Mouse (Mus musculus) cerebellum, adult 11 months (tissue): ENCODE data around the gene Inpp4b.
A peak's percentile ranks its signal among the peaks of the same experiment; 100 is the strongest.

Experiments
- DNase-seq: peaks from one replicate; pipeline ENCODE4 v3.0.0; 2022

Inpp4b gene

DNA sequence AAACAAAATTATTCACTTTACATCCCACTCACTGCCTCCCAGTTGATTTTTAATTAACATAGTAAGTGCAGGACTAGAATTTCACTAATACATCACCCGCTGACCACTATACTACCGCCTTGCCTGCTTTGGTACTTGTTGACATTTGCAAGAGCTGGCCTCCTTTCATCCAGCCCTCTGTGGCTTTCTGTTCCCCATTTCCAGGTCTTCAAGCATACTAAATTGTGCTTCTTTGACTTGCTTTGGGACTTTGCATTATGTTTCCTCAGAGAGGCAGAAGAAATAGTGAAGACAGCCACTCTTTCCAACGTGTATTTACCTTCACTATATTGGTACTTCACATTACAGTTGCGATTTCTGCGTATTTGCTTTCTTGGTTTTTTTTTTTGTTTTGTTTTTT lies 244.4 kb downstream of the Inpp4b start:
- no peak for DNase-seq

DNA sequence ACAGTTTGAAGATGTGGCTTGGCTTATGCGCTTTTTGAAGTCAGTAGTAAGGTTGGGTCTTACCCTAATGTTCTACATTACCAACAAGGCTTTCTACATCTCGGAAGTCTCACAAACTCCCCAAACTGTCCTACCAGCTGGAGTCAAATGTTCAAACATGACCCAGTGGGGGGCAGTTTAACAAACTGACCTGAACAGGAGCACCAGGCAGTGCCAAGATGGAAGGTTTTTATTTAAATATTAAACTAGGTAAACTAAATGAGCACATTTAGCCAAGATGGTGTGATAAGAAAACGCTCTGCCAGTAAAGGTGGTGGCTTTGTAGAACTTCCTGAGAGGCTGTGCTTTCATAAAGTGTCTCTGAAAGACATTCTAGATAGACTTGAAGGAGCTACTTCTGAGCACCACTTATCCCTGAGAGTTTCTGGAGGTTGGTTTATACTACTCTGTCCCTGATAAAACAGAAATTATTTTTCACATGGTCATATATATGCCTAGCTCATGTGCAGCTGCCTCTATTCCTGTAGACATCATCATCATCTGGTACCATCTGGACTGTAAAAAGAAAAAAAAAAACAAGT lies 251.9 kb downstream of the Inpp4b start:
- DNase-seq = no peak

DNA sequence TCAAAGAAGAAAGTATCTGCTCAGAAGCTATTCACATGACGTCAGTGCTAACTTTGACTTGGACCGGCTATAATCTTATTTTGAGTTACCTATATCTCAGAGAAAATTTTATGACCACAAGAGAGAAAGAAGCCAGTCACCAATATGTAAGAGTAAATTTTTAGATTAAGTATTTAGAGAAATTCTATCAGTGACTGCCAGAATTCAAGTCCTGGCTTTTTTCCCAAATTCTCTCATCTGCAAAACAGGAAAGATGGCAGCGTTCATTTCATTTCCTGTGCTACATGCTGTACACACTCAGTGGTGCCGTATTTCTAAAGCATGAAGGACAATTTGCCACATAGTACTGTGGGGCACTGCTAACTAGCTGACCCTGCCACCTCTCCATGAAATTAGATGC lies 256.9 kb downstream of the Inpp4b start:
- DNase-seq = no peak

DNA sequence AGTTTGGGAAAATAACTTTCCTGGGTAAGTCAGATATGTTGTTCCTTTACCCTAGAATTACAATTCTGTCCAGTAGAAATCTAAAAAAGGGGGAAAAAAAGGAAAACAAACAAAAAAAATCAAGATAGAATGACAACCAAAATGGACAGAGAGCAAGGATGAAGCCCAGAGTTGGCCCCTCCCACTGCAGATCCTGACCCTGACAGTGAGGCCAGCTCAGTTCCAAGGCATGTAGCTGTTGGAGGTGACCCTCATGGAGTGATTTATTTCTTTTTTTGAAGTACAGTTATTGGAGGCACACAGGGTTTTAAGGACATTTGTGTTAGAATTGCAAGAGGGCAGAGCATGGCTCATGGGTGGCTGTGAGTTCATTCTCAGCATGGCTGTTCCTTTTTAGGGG lies 258.8 kb downstream of the Inpp4b start:
- no peak for DNase-seq

DNA sequence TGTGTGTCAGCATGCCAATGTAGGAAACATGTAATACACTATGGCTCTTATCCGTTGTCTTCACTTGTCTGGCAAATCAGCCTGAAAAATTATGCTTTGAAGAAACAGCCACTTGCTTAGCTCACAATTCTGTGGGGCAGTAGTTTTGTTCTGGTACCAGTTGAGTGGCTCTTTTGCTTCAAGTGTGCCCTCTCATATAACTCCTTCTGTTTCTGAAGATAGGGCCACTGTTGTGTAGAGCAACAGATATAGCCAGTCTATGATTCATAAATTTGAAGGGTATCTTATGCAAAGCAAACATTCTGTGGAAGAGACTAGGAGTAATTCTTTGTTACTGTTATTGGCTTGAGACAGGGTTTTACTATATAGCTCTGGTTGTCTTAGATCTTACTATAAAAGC lies 265.7 kb downstream of the Inpp4b start:
- DNase-seq = no peak

DNA sequence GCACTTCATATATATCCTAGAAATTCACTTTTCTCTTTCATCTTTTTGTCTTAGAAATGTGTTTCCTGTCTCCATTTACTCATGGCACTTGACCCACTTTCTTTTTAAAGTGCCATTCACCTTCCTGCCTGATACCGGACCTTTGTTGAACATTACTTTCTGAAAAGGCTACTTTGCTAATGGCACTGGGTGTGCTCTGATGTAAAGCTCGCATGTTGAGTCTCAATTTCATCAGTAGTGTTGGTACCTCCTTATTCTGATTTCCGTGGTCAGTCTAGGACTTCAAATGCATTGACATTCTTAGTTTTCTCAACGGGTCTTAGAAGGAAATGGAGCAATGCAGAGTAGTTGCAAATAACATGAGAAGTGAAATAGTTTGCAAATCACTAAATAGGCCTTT lies 266.7 kb downstream of the Inpp4b start:
- no peak for DNase-seq

DNA sequence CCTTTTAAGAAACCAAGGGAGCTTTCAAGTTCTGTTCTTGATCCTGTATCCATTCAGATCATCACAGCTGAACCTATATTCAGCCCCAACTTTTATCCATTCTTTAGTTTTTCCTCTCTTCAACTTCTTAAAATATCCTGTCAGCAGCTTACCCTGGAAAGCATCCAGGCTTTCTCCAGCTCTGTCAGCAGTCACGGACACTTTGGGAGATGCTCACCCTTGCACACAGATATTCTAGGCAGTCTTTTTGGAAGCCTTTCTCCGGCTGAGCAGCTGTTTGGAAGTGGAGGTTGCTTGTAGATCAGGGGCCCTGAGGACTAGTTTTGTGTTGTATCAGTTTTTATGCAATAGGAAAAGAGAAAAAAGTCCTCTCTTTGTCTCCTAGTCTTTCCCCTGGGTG lies 270.3 kb downstream of the Inpp4b start:
- DNase-seq = peak; percentile 18

DNA sequence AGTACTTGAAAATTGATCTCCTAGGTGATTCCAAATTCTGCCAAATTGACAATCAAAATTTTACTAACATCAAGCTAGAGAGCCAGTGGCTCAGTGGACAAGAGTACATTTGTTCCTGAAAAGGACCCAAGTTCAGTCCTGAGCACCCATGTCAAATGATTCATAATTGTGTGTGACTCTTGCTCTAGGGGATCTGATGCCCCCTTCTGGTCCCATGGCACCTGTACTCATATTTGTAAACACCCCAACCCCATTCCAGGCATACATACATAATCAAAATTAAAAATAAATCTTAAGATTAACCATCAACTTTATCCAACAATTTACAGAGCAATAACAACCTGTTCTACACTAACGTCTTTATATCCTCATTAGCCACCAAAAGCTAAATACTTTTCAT lies 271.8 kb downstream of the Inpp4b start:
- DNase-seq = no peak

DNA sequence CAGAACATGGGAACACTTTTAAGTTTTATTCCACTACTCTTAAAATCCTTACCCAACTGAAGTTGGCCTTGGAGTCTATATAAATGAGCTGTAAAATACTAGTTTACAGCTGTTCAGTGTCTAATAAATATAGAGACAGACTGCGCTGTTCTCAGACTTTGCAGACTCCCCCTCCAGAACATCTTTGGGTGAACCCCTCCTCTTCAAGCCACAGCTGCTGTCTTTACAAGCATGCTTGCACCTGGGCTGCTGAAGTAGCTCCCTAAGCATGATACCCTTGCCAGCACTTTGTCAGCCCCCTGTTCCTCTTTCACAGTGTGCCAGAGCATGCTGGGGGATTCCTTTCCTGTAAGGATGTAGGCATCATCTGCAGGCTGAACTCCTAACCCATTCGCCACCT lies 272.2 kb downstream of the Inpp4b start:
- no peak for DNase-seq

DNA sequence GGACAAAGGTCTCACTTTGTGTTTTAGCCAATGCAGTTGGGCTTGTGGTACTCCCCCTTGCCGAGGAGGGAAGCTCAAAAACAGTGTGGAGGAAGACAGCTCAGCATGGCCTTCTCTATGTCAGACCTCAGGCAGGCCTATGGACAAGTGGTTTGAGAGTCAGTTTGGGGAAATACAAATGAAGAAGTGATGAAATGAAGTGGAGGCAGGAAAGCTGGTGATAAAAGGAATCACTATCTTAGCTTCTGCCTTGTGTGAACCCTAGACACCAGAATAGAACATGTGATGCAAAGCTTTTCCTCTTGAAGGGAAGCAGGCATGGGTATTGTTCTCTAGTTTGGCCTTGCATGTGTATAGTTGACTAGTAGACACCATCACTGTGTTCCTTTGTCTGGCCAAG lies 273.2 kb downstream of the Inpp4b start:
- DNase-seq = no peak

DNA sequence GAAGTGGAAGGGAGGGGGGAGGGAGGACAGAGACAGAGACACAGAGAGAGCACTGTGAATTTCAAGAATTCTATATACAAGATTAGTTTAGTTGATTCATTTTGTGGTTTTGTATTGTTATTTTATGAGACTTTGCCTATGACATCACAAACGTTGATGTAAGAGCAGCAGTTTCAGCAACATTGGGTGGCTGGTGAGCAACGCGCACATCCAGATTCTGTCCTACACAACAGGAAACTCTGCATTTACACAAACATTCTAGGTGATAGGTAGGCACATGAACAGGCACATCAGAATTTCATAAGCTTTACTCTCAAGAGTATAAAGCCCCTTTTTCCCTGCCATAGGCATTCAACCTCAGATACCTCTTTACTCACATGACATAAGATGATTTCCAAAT lies 276.6 kb downstream of the Inpp4b start:
- DNase-seq = no peak

DNA sequence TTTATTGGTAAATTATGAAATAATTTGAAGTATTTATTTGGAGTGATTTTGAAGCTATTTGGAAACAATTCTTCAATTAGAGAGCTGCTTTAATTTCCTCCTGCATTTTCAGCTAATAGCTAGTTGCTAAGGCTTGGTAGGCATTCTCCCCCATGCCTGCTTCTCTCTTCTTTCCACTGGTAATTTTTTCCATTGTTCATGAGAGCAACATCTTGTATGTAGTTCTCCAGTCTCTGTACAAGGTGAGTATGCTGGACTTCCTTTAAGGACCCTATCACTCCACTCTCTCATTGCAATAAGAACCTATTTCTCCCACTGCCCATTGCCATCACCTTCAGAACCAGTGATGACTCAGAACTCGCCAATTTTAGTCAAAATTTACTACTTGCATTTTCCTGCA lies 292.7 kb downstream of the Inpp4b start:
- no peak for DNase-seq

DNA sequence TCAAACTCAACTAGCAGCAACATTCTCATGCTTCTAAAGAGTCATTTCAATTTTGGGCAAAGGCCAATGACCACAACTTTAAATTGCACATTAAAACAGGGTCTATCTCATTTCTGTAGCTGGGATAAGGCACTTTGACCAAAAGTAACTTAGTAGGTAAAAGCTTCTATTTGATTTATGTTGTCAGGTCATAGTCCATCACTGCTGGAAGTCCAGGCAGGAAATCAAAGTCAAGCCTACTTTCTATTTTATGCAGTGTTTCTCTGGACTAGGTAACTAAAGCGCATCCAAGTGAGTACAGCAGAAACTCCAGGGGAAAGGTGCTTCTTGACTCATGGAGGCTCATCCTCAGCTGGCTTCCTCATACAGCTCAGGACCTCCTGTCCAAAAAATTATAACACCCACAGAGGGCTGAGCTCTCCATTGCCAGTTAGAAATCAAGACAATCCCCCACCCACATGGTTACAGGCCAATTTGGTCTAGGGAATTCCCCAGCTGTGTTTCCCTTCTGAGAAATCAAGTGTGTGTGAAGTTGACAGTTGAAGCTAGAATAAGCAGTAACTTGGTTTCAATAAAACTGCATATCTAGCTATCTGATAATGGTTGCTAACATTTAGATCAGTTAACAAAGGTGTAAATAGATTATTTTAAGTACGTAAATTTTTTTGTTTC lies 293.7 kb downstream of the Inpp4b start:
- no peak for DNase-seq

DNA sequence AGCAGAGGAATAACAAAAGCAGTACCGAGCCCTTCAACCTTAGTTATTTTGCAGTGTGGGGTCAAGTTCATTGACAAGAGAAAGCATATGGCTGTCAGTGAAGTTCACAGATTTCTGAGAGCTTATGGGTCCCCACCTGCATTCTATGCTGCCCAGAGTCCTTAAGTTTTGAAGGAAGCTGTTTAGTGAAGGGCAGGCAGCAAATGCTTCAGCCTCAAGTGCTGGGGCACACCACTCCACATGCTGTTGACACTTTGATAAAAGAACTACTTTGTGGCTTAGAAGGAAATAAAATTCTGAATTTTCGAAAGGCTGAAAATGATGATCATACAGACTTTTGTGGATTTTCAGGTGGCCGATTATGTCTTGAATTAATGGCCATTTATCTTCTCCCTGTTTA lies 296.1 kb downstream of the Inpp4b start:
- no peak for DNase-seq

DNA sequence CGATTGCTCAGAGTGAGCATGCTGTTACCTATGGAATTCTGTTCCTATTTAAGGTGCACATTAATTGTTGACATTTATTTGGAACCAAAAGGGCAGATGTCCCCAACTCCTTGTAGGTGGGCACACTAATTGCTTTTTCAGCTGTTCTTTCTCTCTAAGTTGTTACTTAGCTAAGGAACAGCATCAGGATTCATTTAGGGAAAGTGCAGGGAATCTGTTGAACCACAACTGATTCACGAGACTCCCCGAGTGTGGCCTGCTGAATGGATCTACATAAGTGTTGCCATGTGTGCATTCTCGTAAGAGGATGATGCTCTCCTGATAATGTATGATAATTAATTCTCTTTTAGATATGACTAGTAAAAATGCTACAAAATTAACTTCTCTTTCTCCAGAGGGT lies 297.5 kb downstream of the Inpp4b start:
- DNase-seq = no peak

DNA sequence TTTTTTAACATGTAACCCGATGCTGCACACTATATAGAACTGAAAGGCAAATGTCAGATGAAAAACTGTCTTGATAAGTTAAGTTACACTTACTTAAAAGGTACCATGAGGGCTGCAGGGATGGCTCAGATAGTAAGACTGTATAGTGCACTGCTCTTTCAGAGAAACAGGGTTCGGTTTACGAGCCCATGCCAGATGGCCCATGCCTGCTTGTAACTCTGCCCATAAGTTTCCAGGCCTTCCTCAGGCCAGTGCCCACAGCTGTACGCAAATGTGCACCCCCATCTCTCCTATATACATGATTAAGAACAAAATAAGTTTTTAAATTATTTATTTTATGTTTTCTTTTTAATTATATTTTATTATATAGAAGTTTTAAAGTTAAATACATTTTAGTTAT lies 300.7 kb downstream of the Inpp4b start:
- no peak for DNase-seq

DNA sequence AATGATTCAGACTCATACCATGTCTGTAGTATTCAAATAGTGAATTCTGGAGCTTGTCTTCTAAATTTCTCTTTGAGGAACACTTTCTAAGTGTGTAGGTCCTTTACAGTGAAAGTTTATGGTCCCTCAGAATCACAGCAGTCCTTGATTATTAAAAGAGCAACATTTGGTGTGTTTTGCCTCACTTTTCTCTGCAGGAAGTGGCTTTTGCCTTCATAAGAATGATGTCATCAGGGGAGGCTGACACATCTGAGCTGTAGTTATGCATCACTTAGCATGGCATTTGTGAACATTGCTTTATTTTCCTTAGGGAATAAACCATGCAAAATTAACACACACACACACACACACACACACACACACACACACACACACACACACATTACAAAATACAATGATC lies 349.8 kb downstream of the Inpp4b start:
- DNase-seq = no peak

DNA sequence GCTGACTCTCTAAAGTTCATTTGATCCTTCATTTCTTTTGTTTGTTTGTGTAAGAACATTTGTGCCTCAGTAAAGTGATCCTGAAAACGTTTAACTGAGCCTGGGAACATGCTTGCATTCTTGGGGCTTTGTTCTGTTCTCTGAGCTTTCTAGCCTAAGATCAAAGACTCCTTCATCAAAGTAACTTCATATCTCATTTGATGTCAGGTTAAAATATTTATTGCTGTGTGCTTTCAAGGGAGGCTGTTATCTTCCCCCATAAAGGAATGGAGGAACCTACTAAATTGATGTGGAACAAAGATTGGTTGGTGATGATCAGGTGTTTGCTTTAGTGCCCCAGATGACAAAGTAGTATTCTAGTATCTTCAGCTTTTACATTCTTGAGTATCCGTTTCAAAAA lies 352.5 kb downstream of the Inpp4b start:
- DNase-seq = no peak

DNA sequence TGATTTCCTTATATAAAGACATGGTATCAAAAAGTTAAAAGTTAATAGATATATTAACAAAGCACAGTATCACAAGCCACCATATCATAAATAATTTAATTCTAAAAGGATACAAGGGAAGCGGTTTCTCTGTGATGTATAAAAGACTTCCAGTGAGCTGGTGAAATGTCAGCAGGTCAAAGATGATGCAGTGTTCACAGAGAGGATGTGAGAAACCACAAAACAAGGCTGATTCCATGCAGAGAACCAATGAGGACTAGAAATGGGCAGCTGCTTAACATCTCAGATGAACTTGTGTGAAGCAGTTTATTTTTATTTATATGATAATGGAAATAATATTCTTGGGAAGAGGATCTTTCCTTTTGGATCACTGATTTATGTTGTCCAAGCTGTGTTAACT lies 359.7 kb downstream of the Inpp4b start:
- no peak for DNase-seq

DNA sequence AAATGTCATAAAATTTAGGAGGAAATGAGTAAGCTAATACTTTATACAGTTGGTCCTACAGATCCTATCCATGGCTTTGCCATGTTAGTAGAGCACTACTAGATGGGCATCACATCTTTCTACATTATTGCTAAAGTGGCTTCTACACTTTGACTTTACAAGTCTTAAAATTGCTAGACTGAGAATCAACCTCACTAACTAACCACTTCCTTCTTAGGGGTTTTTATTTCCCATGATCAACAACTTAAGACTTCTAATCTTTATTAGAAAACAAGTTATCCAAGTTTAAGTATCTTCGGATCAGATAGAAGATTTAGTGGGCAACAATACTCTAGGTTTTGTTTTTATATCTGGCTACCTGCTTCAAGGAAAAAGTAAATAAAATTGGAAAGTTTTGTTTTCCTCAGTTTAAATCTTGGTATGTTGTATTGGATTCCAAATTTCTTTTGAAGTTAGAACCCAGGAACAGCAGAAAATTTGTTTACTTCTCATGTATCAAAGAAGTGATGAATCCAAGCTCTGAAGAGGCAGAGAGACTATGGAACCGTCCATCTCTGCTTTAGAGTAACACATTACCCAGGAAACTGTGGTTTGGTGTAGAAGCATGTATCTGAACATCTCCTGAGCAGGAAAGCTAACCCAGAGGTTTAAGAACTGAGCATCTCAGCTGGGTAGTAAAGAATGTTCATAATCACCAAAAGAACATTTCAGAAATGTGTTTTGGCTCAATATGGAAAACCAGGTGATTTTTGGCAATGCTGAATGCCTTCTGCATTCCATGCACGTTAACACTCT lies 361.4 kb downstream of the Inpp4b start:
- no peak for DNase-seq

DNA sequence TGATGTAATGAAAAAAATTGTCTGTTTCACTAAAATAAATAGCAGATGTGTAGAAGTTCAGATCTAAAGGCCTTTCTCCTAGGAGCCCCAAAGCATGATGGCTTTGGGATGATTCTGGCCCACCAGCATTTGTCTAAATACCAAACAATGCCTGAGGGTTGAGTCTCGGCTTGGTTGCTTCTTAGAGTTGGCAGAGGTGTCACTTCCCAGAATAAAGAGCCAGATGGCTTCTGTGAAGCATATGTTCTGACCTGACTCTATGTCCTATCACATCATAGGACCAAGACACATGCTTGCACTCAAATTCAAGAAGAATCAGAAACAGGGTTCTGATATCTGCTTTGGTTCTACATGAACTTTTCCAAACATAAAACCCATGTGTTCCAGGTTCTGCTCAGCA lies 365.1 kb downstream of the Inpp4b start:
- peak; percentile 44 for DNase-seq

DNA sequence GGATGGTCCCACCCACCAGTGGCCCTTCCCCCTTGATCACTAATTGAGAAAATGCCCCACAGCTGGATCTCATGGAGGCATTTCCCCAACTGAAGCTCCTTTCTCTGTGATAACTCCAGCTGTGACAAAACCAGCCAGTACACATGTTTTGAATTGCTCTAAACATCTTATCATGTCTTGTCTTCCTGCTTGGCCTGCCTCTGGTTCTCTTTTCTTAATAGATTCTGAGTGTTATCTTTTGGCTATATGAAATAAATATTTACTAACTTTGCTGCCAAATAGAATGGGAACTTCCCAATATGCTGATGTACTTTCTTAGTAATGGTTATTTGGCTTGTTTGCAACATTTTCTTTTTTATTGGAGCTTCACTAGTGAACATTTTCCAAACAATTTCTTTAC lies 389.0 kb downstream of the Inpp4b start:
- no peak for DNase-seq

DNA sequence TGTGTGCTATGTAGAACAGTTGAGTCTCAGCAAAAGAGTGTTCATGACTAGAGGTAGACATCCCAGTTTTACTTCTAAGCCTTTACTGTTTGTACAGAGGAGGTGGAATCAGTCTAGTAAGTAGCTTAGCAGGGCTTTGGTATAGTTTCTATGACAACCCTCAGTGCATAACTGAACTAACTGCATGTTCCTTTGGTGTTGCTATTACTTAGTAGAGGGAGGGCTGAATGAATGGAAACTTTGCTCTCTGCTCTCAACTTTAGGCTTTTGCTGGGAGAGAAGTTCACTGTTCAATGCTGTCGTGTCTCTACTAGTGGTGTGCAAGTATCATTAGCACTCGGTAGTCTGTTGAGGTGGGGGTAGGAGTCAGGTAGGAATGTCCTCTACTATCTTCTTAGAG lies 393.3 kb downstream of the Inpp4b start:
- DNase-seq = no peak

DNA sequence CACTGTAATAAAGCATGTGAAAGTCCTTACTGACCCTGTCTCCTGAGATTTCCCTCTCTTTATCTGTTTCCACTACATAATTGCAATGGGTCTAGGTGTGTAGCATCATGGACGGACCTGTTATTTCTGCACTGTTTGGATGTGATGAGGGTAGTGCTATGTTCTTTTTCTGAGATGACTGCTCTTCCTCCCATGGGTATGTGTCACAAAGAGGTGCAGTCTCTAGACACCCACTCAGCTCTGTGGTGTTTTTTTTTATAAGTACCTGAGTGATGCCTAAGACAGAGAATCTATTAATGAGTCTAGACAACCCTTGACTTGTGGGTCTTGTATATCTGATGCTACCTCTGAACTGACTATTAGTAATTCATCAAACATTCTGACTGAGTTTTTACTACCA lies 393.7 kb downstream of the Inpp4b start:
- no peak for DNase-seq

DNA sequence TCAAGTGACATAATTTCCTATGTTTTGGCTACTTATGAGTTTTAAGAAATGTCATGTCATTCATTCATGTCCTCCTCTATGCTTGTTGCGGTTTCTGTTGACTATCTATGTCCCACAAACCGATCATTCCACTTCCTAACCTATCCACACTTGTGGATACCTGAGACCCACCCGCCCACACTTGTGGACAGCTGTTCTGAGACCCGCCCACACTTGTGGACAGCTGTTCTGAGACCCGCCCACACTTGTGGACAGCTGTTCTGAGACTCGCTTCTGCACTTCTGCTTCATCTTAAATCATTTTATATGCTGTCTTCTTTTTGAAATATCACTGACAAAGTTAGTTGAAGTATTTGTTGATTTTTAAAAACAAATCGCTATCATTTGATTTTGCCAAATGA lies 400.2 kb downstream of the Inpp4b start:
- DNase-seq = no peak
